Mouse (Mus musculus): ENCODE measurements around the gene Cd8b1. TPM values are rescaled to one million over a fixed set of nuclear protein-coding genes. Genes with fewer than 3 reads are reported as not detected.

Gene Cd8b1
- polyA plus RNA-seq, 1 experiment from 2014 or later, result not detected

DNA sequence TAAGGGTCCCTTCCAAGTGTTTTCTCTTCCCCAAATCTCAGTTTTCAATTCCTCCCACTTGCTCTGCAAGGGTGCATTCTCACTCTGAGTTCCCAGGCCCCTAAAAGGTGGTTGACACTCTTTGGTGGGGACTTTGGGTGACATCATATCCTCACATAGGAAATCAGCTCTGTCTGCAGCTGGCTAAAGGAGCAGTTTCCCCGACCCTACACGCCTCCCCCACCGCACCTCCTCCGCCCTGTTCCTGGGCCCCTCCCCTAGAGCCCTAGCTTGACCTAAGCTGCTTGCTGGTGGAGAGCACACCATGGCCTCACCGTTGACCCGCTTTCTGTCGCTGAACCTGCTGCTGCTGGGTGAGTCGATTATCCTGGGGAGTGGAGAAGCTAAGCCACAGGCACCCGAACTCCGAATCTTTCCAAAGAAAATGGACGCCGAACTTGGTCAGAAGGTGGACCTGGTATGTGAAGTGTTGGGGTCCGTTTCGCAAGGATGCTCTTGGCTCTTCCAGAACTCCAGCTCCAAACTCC, 50.7 kb downstream of the Cd8b1 start, which contains the start of gene Cd8a:
Gene Cd8a (plus strand): TSS at position 179 of the 527 bp plus-strand sequence.
- H3K27me3 ChIP-seq, result no peaks in the 10 kb centered on the region
- H3K9ac ChIP-seq, result no peak within 1 kb of the TSS
- ATAC-seq (ENCODE audit: insufficient number of reproducible peaks, low FRiP score, low TSS enrichment, low read depth), result no peak
- H3K36me3 ChIP-seq, result no peaks in the 10 kb centered on the region
- H3K4me2 ChIP-seq (replicated peaks), result no peak within 1 kb of the TSS
- H3K4me1 ChIP-seq, result no peaks in the 10 kb centered on the region
- 74% methylated on average over 14 of the region's 14 CpGs for WGBS
- H3K9me3 ChIP-seq (replicated peaks), result no peaks in the 10 kb centered on the region
- H3K27ac ChIP-seq (replicated peaks), result no peak within 1 kb of the TSS
- H3K4me3 ChIP-seq (replicated peaks), result no peak within 1 kb of the TSS

DNA sequence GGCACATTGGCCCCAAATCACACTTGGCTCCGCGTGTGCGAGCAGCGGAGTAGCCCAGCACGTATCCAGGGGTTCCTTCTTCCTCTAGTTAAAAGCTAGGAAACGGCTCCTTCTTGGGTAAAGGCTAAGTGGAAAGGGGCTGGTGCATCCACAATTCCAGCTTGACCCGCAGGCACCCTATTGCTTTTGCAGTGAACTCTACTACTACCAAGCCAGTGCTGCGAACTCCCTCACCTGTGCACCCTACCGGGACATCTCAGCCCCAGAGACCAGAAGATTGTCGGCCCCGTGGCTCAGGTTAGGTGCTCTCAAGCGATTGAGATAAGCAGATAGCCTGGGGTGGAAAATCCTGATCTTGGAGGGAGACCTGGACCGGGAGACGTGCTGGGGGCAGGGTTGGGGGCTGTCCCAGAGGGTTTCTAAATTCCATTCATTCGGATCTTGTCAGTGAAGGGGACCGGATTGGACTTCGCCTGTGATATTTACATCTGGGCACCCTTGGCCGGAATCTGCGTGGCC, 51.8 kb downstream of the Cd8b1 start:
- no peak for ATAC-seq (ENCODE audit: insufficient number of reproducible peaks, low FRiP score, low TSS enrichment, low read depth)
- Histone ChIP-seq H3K27ac (replicated peaks) (no peak overlapping the region), H3K4me1 (no peaks in the 10 kb centered on the region), H3K4me3 (replicated peaks) (no peak overlapping the region), H3K4me2 (replicated peaks) (no peak overlapping the region), H3K9ac (no peak overlapping the region), H3K36me3 (no peaks in the 10 kb centered on the region), H3K9me3 (replicated peaks) (no peaks in the 10 kb centered on the region), H3K27me3 (no peaks in the 10 kb centered on the region)
- WGBS, result 83% methylated on average over 19 of the region's 19 CpGs

DNA sequence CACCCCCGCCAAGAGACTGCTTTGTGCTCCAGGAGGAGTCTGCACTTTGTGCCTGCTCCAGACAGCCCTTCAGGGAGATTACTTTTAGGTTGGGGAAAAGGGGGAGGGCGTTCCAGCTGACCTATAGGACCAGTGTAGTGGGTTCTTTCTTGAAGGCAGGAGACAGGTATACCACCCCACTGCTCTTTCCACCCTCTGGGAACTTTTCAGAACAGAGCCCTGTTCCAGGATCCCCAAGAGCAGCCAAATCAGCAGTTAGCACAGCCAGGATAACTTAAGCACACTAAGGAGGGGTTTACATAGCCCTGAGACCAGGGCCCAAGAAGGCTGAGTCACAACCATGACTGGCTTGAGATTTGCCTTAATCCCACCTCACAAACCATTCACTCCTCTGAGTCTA, 52.3 kb downstream of the Cd8b1 start:
- Histone ChIP-seq H3K36me3 (no peaks in the 10 kb centered on the region), H3K4me1 (no peaks in the 10 kb centered on the region), H3K27me3 (no peaks in the 10 kb centered on the region), H3K4me3 (replicated peaks) (no peak overlapping the region), H3K9me3 (replicated peaks) (no peaks in the 10 kb centered on the region), H3K4me2 (replicated peaks) (no peak overlapping the region), H3K27ac (replicated peaks) (no peak overlapping the region), H3K9ac (no peak overlapping the region)
- ATAC-seq (ENCODE audit: insufficient number of reproducible peaks, low FRiP score, low TSS enrichment, low read depth), result no peak
- 71% methylated on average over 2 of the region's 2 CpGs for WGBS

- Histone ChIP-seq H3K4me2 (replicated peaks) (no peak overlapping the region), H3K4me3 (replicated peaks) (no peak overlapping the region), H3K27me3 (no peaks in the 10 kb centered on the region), H3K9ac (no peak overlapping the region), H3K36me3 (no peaks in the 10 kb centered on the region), H3K27ac (replicated peaks) (no peak overlapping the region), H3K4me1 (no peaks in the 10 kb centered on the region), H3K9me3 (replicated peaks) (no peaks in the 10 kb centered on the region)
- 95% methylated on average over 13 of the region's 13 CpGs for WGBS
- no peak for ATAC-seq (ENCODE audit: insufficient number of reproducible peaks, low FRiP score, low TSS enrichment, low read depth)
Measured at GRCm38 (mm10) chr6:71376711-71377110, 54.1 kb downstream of the Cd8b1 start.

DNA sequence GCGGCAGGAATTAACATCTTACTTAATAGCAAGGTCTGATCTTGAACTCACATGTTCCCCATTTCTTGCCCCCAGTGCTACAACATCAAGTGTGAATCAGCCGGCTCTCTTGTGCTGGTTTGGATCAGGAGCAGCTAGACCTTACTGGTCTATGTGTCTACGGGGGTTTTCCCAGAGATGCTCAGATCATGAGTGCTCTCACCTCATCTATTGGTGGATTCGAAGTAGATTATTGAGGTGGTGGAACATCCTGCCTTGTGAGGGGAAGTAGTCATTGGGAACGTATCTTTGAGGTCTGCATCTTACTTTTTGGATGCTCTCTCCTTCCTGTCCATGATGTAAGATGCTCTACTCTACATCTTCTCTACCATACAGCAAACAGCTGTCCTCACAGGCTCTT, 59.1 kb downstream of the Cd8b1 start:
- WGBS, result 88% methylated on average over 5 of the region's 5 CpGs

More for the DNA sequence above, 59.1 kb downstream of the Cd8b1 start:
- Histone ChIP-seq H3K4me3 (replicated peaks) (no peak overlapping the region), H3K9me3 (replicated peaks) (no peaks in the 10 kb centered on the region), H3K4me1 (no peaks in the 10 kb centered on the region), H3K27ac (replicated peaks) (no peak overlapping the region), H3K4me2 (replicated peaks) (no peak overlapping the region), H3K9ac (no peak overlapping the region), H3K36me3 (no peaks in the 10 kb centered on the region), H3K27me3 (no peaks in the 10 kb centered on the region)
- no peak for ATAC-seq (ENCODE audit: insufficient number of reproducible peaks, low FRiP score, low TSS enrichment, low read depth)

Other genes with a start within 250 kb of the Cd8b1 start
- gene Thnsl2, start 178.3 kb upstream of the Cd8b1 start, polyA plus RNA-seq (2015; fragmentation: Nextera tagmentation; extraction: Ambion mirVana), result 7.1 and 8.3 TPM in 2 replicates
- 0.33 and 0.55 TPM in 2 replicates for gene Fabp1, start 123.0 kb upstream of the Cd8b1 start, polyA plus RNA-seq (2015; fragmentation: Nextera tagmentation; extraction: Ambion mirVana)
- gene Krcc1, start 51.1 kb upstream of the Cd8b1 start, polyA plus RNA-seq (2015; fragmentation: Nextera tagmentation; extraction: Ambion mirVana), result 47.3 and 52.1 TPM in 2 replicates
- gene Smyd1, start 555 bp upstream of the Cd8b1 start, polyA plus RNA-seq (2015; fragmentation: Nextera tagmentation; extraction: Ambion mirVana), result 12.6 and 14.6 TPM in 2 replicates
- not detected in 2 replicates for gene Cd8a, start 50.6 kb downstream of the Cd8b1 start, polyA plus RNA-seq (2015; fragmentation: Nextera tagmentation; extraction: Ambion mirVana)
- 13.0 and 15.5 TPM in 2 replicates for gene Rmnd5a, start 117.8 kb downstream of the Cd8b1 start, polyA plus RNA-seq (2015; fragmentation: Nextera tagmentation; extraction: Ambion mirVana)
- gene Rnf103, start 171.1 kb downstream of the Cd8b1 start, polyA plus RNA-seq (2015; fragmentation: Nextera tagmentation; extraction: Ambion mirVana), result 18.2 and 18.4 TPM in 2 replicates
- 69.3 and 79.1 TPM in 2 replicates for gene Chmp3, start 221.0 kb downstream of the Cd8b1 start, polyA plus RNA-seq (2015; fragmentation: Nextera tagmentation; extraction: Ambion mirVana)

Data from embryonic facial prominence, embryonic 15.5 days (tissue).